Mouse (Mus musculus) C2C12 (cell line): ENCODE results near the gene Dmac1.

ENCODE experiments used
- CEBPB ChIP-seq: IDR thresholded peaks from one replicate; pipeline ENCODE4 v1.6.1; 2011; ENCODE audit warnings: low read depth, mild to moderate bottlenecking, control low read depth, moderate library complexity
- CTCF ChIP-seq: IDR thresholded peaks from one replicate; pipeline ENCODE4 v1.5.1; 2011; ENCODE audit not compliant: control insufficient read depth, insufficient read depth, insufficient read length
- FOSL1 ChIP-seq: IDR thresholded peaks from one replicate; pipeline ENCODE4 v1.8.0; 2011; ENCODE audit warnings: mild to moderate bottlenecking, low read length; ENCODE audit not compliant: poor library complexity, insufficient read depth, severe bottlenecking
- MAX ChIP-seq: IDR thresholded peaks from one replicate; pipeline ENCODE4 v1.6.1; 2011; ENCODE audit warnings: mild to moderate bottlenecking, control low read depth
- MYOD1 ChIP-seq: IDR thresholded peaks from one replicate; pipeline ENCODE4 v1.6.1; 2011; ENCODE audit warnings: low read depth; ENCODE audit not compliant: control insufficient read depth, insufficient read length

GRCm38 (mm10) chr4:75291142-75291541 lies 13.0 kb upstream of the Dmac1 start:
- no peak for TF ChIP-seq CTCF
- TF ChIP-seq MAX: no peak
- no peak for TF ChIP-seq MYOD1
- TF ChIP-seq FOSL1: no peak
- no peak for TF ChIP-seq CEBPB
